Mouse (Mus musculus) heart, adult 2 months (tissue): ENCODE measurements around the gene Efna5. TPM values are rescaled to one million over a fixed set of nuclear protein-coding genes. Genes with fewer than 3 reads are reported as not detected.

Experiments used
- DNase-seq, 2 experiments: peaks; one replicate each; pipeline ENCODE4 v3.0.0; 2021
- H3K27ac ChIP-seq: fragments of 200-600 bp; 2 replicates; pipeline ENCODE4 v1.8.1; 2022
- H3K27me3 ChIP-seq: fragments of 200-500 bp; 2 replicates; pipeline ENCODE4 v1.6.1; 2012; ENCODE audit warnings: mild to moderate bottlenecking, low read length, inconsistent platforms, mixed read lengths; ENCODE audit not compliant: control insufficient read depth, insufficient read depth
- H3K36me3 ChIP-seq: fragments of 200-500 bp; 2 replicates; pipeline ENCODE4 v1.6.1; 2012; ENCODE audit warnings: low read length, inconsistent platforms; ENCODE audit not compliant: control insufficient read depth, insufficient read depth
- H3K4me1 ChIP-seq: fragments of 200-500 bp; 2 replicates; pipeline ENCODE4 v1.6.1; 2011; ENCODE audit warnings: low read length; ENCODE audit not compliant: control insufficient read depth, insufficient read depth
- H3K4me3 ChIP-seq: fragments of 200-600 bp; 2 replicates; pipeline ENCODE4 v1.8.1; 2022
- H3K79me2 ChIP-seq: fragments of 200-500 bp; replicated peaks from 2 replicates; pipeline ENCODE4 v1.6.1; 2012; ENCODE audit warnings: mild to moderate bottlenecking, inconsistent platforms, low read length, moderate library complexity, mixed read lengths; ENCODE audit not compliant: control insufficient read depth, insufficient read depth
- H3K9ac ChIP-seq: fragments of 200-500 bp; 2 replicates; pipeline ENCODE4 v1.6.1; 2012; ENCODE audit warnings: low read depth, mild to moderate bottlenecking, control low read depth, inconsistent platforms, low read length, mixed read lengths
- CTCF ChIP-seq: fragments of 200-600 bp; IDR thresholded peaks from 2 replicates; pipeline ENCODE4 v1.8.1; 2022; ENCODE audit warnings: antibody characterized with exemption, mild to moderate bottlenecking, moderate library complexity
- EP300 ChIP-seq: fragments of 200-500 bp; IDR thresholded peaks from 2 replicates; pipeline ENCODE4 v1.6.1; 2011; ENCODE audit warnings: low read depth, low read length, control low read depth; ENCODE audit not compliant: insufficient read depth
- POLR2A ChIP-seq: fragments of 200-500 bp; IDR thresholded peaks from 2 replicates; pipeline ENCODE4 v1.6.1; 2011; ENCODE audit warnings: mild to moderate bottlenecking, low read depth, low read length, control low read depth; ENCODE audit not compliant: insufficient read depth
- WGBS: fragments of 180-500 bp; shearing (Covaris S2); methylation state at CpG from one replicate; pipeline ENCODE4 v1.1.7; 2018; 5-methylcytosine and 5-hydroxymethylcytosine counted together
- intact Hi-C: fragments of 180-260 bp; cut with DNase I; formaldehyde crosslinking; loops from one replicate; pipeline ENCODE4 v1.15.1; 2025
- polyA plus RNA-seq: library from polyadenylated mRNA; depleted of rRNA; stranded (reverse); fragments of >200 nt; gene quantifications from 2 replicates; pipeline ENCODE4 v1.2.3, GENCODE M21; 2012
- total RNA-seq, 2 experiments: library from RNA; stranded (reverse); gene quantifications; 2 replicates each; pipeline ENCODE4 v1.2.3; 2021

The Efna5 gene
- total and polyA plus RNA-seq, 3 experiments: 3.9 to 24.0 (median 17.5) TPM

- H3K79me2 ChIP-seq: no peaks in the 10 kb centered on the region
Observed at GRCm38 (mm10) chr17:62788783-62789182, 92.3 kb downstream of the Efna5 start.

GRCm38 (mm10) chr17:62787855-62788254, 93.3 kb downstream of the Efna5 start:
- Histone ChIP-seq H3K27ac (no peak overlapping the region), H3K9ac (no peak overlapping the region), H3K4me3 (no peak overlapping the region), H3K79me2 (no peaks in the 10 kb centered on the region), H3K27me3 (no peaks in the 10 kb centered on the region), H3K36me3 (peaks cover 1% of the 10 kb centered on the region; the same call in 1 of the 2 replicates), H3K4me1 (peaks cover 2% of the 10 kb centered on the region)
- 67% methylated on average over 3 of the region's 3 CpGs for WGBS
- TF ChIP-seq EP300 (no peak), CTCF (no peak), POLR2A (no peak)
- no peak for DNase-seq
- intact Hi-C loops: loop anchor here (10.0 kb wide), 1 partner anchor 243 kb away; no protein-coding TSS in a partner anchor

More at GRCm38 (mm10) chr17:62788783-62789182, 92.3 kb downstream of the Efna5 start:
- Histone ChIP-seq H3K9ac (no peak overlapping the region), H3K27me3 (no peaks in the 10 kb centered on the region), H3K36me3 (peaks cover 1% of the 10 kb centered on the region; the same call in 1 of the 2 replicates), H3K4me3 (no peak overlapping the region), H3K4me1 (peaks cover 2% of the 10 kb centered on the region), H3K27ac (no peak overlapping the region)
- TF ChIP-seq CTCF (no peak), EP300 (no peak), POLR2A (no peak)
- DNase-seq: no peak
- intact Hi-C loops: loop anchor here (10.0 kb wide), 1 partner anchor 244 kb away; no protein-coding TSS in a partner anchor
- WGBS: 60% methylated on average over 6 of the region's 6 CpGs

- H3K36me3 ChIP-seq: peaks cover 1% of the 10 kb centered on the region; the same call in 1 of the 2 replicates
- no peaks in the 10 kb centered on the region for H3K27me3 ChIP-seq
- 91% methylated on average over 7 of the region's 7 CpGs for WGBS
- TF ChIP-seq EP300 (no peak), CTCF (no peak), POLR2A (no peak)
- no peak overlapping the region for H3K27ac ChIP-seq
- DNase-seq: no peak
- no peaks in the 10 kb centered on the region for H3K79me2 ChIP-seq
- no peak overlapping the region for H3K4me3 ChIP-seq
- H3K9ac ChIP-seq: no peak overlapping the region
- intact Hi-C loops: loop anchor here (10.0 kb wide), 1 partner anchor 242 kb away; no protein-coding TSS in a partner anchor
- peaks cover 2% of the 10 kb centered on the region for H3K4me1 ChIP-seq
Observed at GRCm38 (mm10) chr17:62786602-62786907, 94.6 kb downstream of the Efna5 start.

- no peak for DNase-seq
- H3K4me3 ChIP-seq: no peak overlapping the region
- H3K27ac ChIP-seq: no peak overlapping the region
- H3K4me1 ChIP-seq: peaks cover 2% of the 10 kb centered on the region
- H3K9ac ChIP-seq: no peak overlapping the region
- H3K36me3 ChIP-seq: peaks cover 1% of the 10 kb centered on the region; the same call in 1 of the 2 replicates
- no peak for TF ChIP-seq POLR2A
- no peak for TF ChIP-seq EP300
- no peak for TF ChIP-seq CTCF
- intact Hi-C loops: loop anchor here (10.0 kb wide), 1 partner anchor 241 kb away; no protein-coding TSS in a partner anchor
- 69% methylated on average over 4 of the region's 4 CpGs for whole genome bisulfite sequencing
- no peaks in the 10 kb centered on the region for H3K27me3 ChIP-seq
- no peaks in the 10 kb centered on the region for H3K79me2 ChIP-seq
Observed at GRCm38 (mm10) chr17:62785781-62786601, 95.1 kb downstream of the Efna5 start.

- DNase-seq: no peak
- H3K4me3 ChIP-seq: peak overlapping the region; percentile 10; the same call in 1 of the 2 replicates
- H3K36me3 ChIP-seq: peaks cover 1% of the 10 kb centered on the region; the same call in 1 of the 2 replicates
- no peaks in the 10 kb centered on the region; the same call in 1 of the 2 replicates for H3K4me1 ChIP-seq
- TF ChIP-seq POLR2A (no peak), EP300 (no peak), CTCF (no peak; the same call in 1 of the 2 replicates)
- intact Hi-C loops: loop anchor here (5.0 to 10.0 kb wide), 3 partner anchors 98 to 240 kb away; partner anchors contain the start of gene Efna5
- no peaks in the 10 kb centered on the region for H3K27me3 ChIP-seq
- peak overlapping the region; percentile 47 for H3K27ac ChIP-seq
- WGBS: 65% methylated on average over 27 of the region's 27 CpGs
- H3K9ac ChIP-seq: peak overlapping the region; percentile 39; the same call in 1 of the 2 replicates
- H3K79me2 ChIP-seq: no peaks in the 10 kb centered on the region
Observed at GRCm38 (mm10) chr17:62784274-62785171, 96.6 kb downstream of the Efna5 start.
